Mouse (Mus musculus): Measurements from ENCODE around the gene Ctcfl. TPM values are rescaled to one million over a fixed set of nuclear protein-coding genes. Genes with fewer than 3 reads are reported as not detected.
"Not testable (repeated sequence)": the region's sequence is repeated elsewhere in the genome, so short reads cannot be mapped to it uniquely, and the experiment has no call there.

The Ctcfl gene
- polyA plus RNA-seq, 1 experiment from 2014 or later, result 0.11 TPM

- DNase-seq (ENCODE audit: low spot score), result no peak
- no peak overlapping the region for H3K27ac ChIP-seq (replicated peaks)
- no peaks in the 10 kb centered on the region for H3K9me3 ChIP-seq (replicated peaks)
- no peak overlapping the region for H3K4me3 ChIP-seq
- WGBS, result 80% methylated on average over 8 of the region's 8 CpGs
- H3K4me1 ChIP-seq, result peaks cover 5% of the 10 kb centered on the region; the same call in 1 of the 2 replicates
- H3K27me3 ChIP-seq (ENCODE audit: low read depth, poor library complexity, severe bottlenecking), result no peaks in the 10 kb centered on the region
- H3K36me3 ChIP-seq, result no peaks in the 10 kb centered on the region
These were observed 13.5 kb upstream of the Ctcfl start for GRCm38 (mm10) chr2:173132794-173133300.

DNA sequence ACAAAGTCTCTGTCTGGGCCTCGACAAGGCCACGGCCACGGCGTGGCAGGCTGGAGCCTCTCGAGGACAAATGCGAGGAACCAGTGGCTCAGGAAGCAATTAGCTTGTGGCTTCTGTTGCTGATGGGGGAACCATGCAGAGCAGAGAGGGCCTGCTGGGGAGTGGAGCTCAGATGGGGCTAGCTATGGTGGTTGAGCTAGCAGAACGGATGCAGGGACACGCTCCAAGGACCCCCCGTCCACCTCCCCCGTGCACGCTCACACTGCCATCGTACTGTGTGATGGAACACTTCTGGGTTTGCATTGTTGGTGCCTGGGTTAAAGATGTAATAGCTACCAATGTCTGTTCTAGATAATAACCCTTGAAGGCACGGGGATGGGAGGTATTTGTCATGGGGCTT, 12.9 kb upstream of the Ctcfl start:
- Histone ChIP-seq H3K9me3 (replicated peaks) (no peaks in the 10 kb centered on the region), H3K36me3 (no peaks in the 10 kb centered on the region), H3K4me3 (no peak overlapping the region), H3K4me1 (peaks cover 5% of the 10 kb centered on the region; the same call in 1 of the 2 replicates), H3K27ac (replicated peaks) (0 out of 2 replicates have a peak overlapping the region, but pooled peaks have one; percentile 28), H3K27me3 (ENCODE audit: low read depth, poor library complexity, severe bottlenecking) (no peaks in the 10 kb centered on the region)
- WGBS, result 90% methylated on average over 13 of the region's 13 CpGs
- no peak for DNase-seq (ENCODE audit: low spot score)

- Histone ChIP-seq H3K4me3 (no peak overlapping the region), H3K9me3 (replicated peaks) (no peaks in the 10 kb centered on the region), H3K4me1 (peaks cover 5% of the 10 kb centered on the region; the same call in 1 of the 2 replicates), H3K27me3 (ENCODE audit: low read depth, poor library complexity, severe bottlenecking) (no peaks in the 10 kb centered on the region), H3K36me3 (no peaks in the 10 kb centered on the region), H3K27ac (replicated peaks) (no peak overlapping the region)
- WGBS, result 86% methylated on average over 2 of the region's 2 CpGs
- DNase-seq (ENCODE audit: low spot score), result no peak
These were observed 9.8 kb upstream of the Ctcfl start for GRCm38 (mm10) chr2:173129111-173129510.

- H3K27ac ChIP-seq (replicated peaks), result no peak overlapping the region
- no peaks in the 10 kb centered on the region for H3K9me3 ChIP-seq (replicated peaks)
- no peaks in the 10 kb centered on the region for H3K36me3 ChIP-seq
- no peaks in the 10 kb centered on the region for H3K27me3 ChIP-seq (ENCODE audit: low read depth, poor library complexity, severe bottlenecking)
- H3K4me3 ChIP-seq, result no peak overlapping the region
- no peaks in the 10 kb centered on the region for H3K4me1 ChIP-seq
- WGBS, result 86% methylated on average over 4 of the region's 4 CpGs
- DNase-seq (ENCODE audit: low spot score), result no peak
These were observed 7.1 kb upstream of the Ctcfl start for GRCm38 (mm10) chr2:173126386-173126785.

GRCm38 (mm10) chr2:173124022-173124735, 4.9 kb upstream of the Ctcfl start:
- H3K36me3 ChIP-seq, result no peaks in the 10 kb centered on the region
- H3K4me3 ChIP-seq, result no peak overlapping the region
- no peaks in the 10 kb centered on the region for H3K4me1 ChIP-seq
- WGBS, result 86% methylated on average over 7 of the region's 7 CpGs
- DNase-seq (ENCODE audit: low spot score), result no peak
- no peaks in the 10 kb centered on the region for H3K9me3 ChIP-seq (replicated peaks)
- no peaks in the 10 kb centered on the region for H3K27me3 ChIP-seq (ENCODE audit: low read depth, poor library complexity, severe bottlenecking)
- H3K27ac ChIP-seq (replicated peaks), result no peak overlapping the region

GRCm38 (mm10) chr2:173120117-173120516, 792 bp upstream of the Ctcfl start:
- 76% methylated on average over 4 of the region's 4 CpGs for WGBS

GRCm38 (mm10) chr2:173113796-173114195, 5.5 kb downstream of the Ctcfl start:
- H3K36me3 ChIP-seq; H3K9me3 ChIP-seq (replicated peaks); H3K4me1 ChIP-seq; DNase-seq (ENCODE audit: low spot score); H3K4me3 ChIP-seq; H3K27ac ChIP-seq (replicated peaks); H3K27me3 ChIP-seq (ENCODE audit: low read depth, poor library complexity, severe bottlenecking): not testable (repeated sequence)
- WGBS, result 63% methylated on average over 3 of the region's 3 CpGs

More at GRCm38 (mm10) chr2:173120117-173120516, 792 bp upstream of the Ctcfl start:
- H3K4me3 ChIP-seq; H3K36me3 ChIP-seq; H3K4me1 ChIP-seq; DNase-seq (ENCODE audit: low spot score); H3K9me3 ChIP-seq (replicated peaks); H3K27ac ChIP-seq (replicated peaks); H3K27me3 ChIP-seq (ENCODE audit: low read depth, poor library complexity, severe bottlenecking): not testable (repeated sequence)

DNA sequence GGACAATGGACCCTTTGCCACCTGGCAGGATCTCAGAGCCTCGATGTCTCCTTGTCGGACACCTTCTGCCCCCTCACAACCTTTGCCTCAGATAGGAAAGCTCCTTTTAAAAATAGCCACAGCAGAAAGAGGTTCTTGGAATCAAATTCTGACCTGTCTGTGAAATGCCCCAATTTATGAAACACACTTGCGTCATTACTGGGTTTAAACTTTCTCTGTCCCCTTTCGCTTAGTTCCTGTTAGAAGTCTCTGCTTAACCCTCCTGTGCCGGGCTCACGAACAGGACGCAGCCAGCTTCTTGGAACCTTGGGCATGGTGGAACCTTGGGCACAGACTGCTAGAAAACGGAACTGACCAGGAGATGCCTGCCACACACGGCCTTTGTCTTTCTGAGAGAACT, 8.8 kb downstream of the Ctcfl start:
- Histone ChIP-seq H3K36me3 (no peaks in the 10 kb centered on the region), H3K27me3 (ENCODE audit: low read depth, poor library complexity, severe bottlenecking) (peaks cover 3% of the 10 kb centered on the region), H3K27ac (replicated peaks) (no peak overlapping the region), H3K4me3 (no peak overlapping the region), H3K4me1 (no peaks in the 10 kb centered on the region), H3K9me3 (replicated peaks) (0 out of 2 replicates have a peak, but pooled peaks cover 3% of the 10 kb centered on the region)
- no peak for DNase-seq (ENCODE audit: low spot score)
- 91% methylated on average over 9 of the region's 9 CpGs for WGBS

GRCm38 (mm10) chr2:173109510-173109909, 9.8 kb downstream of the Ctcfl start:
- Histone ChIP-seq H3K4me3 (no peak overlapping the region), H3K27ac (replicated peaks) (no peak overlapping the region), H3K36me3 (no peaks in the 10 kb centered on the region), H3K9me3 (replicated peaks) (0 out of 2 replicates have a peak, but pooled peaks cover 3% of the 10 kb centered on the region), H3K4me1 (no peaks in the 10 kb centered on the region), H3K27me3 (ENCODE audit: low read depth, poor library complexity, severe bottlenecking) (peaks cover 3% of the 10 kb centered on the region)
- 96% methylated on average over 7 of the region's 7 CpGs for WGBS
- no peak for DNase-seq (ENCODE audit: low spot score)

DNA sequence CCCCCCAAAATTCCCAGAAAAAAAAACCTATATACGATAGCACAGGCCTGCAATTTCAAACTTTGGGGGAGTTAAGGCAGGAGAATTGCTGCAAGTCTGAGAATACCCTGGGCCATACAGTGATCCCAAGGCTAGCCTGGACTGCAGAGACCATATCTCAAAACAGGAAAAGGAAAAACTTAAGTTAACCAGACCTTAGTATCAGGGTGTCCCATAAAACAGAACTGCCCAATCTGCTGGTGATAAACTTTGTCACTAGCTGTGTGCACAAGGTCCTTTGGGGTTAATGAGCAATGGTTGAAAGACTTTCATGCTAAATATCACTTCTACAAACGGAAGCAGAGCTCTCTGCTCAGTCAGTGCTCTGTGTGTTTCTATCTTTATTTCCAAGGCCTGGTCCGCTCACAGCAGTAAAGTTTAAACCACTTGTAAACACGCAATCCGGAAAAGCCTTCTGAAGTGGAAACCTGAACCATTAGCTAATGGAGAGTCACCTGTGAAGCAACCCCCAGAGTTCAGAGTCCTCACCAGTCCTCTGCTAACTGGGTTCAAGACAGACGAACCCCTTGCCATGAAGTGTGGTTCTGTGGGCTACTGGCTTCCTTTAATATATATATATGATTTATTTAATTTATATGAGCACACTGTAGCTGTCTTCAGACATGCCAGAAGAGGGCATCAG, 10.7 kb downstream of the Ctcfl start:
- H3K4me1 ChIP-seq, result no peaks in the 10 kb centered on the region
- no peak overlapping the region for H3K4me3 ChIP-seq
- DNase-seq (ENCODE audit: low spot score), result no peak
- 0 out of 2 replicates have a peak, but pooled peaks cover under 1% of the 10 kb centered on the region for H3K9me3 ChIP-seq (replicated peaks)
- H3K27ac ChIP-seq (replicated peaks), result no peak overlapping the region
- H3K27me3 ChIP-seq (ENCODE audit: low read depth, poor library complexity, severe bottlenecking), result peaks cover 3% of the 10 kb centered on the region
- WGBS, result 91% methylated on average over 6 of the region's 6 CpGs
- no peaks in the 10 kb centered on the region for H3K36me3 ChIP-seq

DNA sequence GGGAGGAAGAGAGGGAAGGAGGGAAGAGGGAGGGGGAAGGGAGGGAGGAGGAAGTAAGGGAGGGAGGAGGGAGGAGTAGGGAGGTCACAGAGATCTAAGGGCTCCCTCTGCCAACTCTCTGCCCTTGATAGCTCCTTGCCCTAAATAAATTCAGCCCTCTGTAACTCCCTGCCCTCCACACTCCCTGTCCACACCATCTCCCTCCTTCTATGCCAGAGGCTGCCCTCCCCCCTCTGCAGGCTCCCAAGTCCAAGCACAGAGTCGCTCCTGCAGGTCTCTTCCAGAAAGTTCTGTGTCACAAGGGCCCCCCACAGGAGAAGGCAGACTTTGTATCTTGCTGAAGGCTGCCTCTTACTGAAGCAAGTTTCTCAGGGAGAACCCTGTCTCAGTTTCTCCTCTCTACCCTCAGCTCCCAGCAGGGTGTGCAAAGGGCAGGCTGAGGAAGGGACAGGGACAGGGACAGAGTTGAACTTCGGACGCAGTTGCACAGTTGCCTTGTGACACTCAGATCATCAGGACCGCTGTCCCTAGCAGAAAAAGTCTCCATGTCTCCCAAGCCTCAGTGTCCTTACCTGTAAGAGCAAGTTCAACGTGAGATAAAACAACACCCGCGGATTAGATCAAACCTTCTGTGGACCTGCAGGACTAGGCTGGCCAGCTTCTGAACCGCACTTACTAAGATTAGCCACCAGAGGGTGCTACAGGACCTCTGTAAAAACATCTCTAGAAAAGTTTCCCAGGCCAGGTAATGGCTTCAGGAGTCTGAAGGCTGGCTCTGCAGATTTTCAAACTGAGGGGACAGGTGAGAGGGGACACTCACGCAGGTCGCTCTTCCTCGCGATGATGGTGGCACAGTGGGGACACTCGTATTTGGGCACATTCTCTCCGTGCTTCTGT, 12.2 kb downstream of the Ctcfl start:
- Histone ChIP-seq H3K9me3 (replicated peaks) (no peaks in the 10 kb centered on the region), H3K27me3 (ENCODE audit: low read depth, poor library complexity, severe bottlenecking) (peaks cover 3% of the 10 kb centered on the region), H3K4me3 (no peak overlapping the region), H3K4me1 (no peaks in the 10 kb centered on the region), H3K36me3 (no peaks in the 10 kb centered on the region), H3K27ac (replicated peaks) (no peak overlapping the region)
- DNase-seq (ENCODE audit: low spot score), result peak; percentile 60
- WGBS, result 16% methylated on average over 14 of the region's 14 CpGs

DNA sequence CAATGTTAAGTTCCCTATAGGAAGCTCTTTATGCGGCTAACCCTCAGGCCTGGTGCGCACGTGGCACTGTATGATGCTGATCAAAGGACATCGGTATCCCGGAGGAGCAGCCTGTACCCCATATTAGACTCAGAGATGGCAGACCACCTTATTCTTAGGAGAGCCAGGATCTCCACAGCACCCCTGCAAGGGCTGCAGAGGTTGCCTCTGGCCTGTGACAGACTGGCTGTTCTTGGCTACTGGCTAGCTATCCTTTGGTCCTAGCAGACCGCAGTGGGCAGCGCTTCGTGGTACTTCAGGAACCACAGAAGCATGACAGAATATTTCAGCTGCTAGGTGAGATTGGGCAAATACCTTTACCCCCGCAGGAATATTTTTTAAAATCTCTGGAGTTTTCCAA, 12.9 kb downstream of the Ctcfl start:
- Histone ChIP-seq H3K4me3 (no peak overlapping the region), H3K36me3 (no peaks in the 10 kb centered on the region), H3K4me1 (no peaks in the 10 kb centered on the region), H3K27me3 (ENCODE audit: low read depth, poor library complexity, severe bottlenecking) (peaks cover 8% of the 10 kb centered on the region), H3K9me3 (replicated peaks) (no peaks in the 10 kb centered on the region), H3K27ac (replicated peaks) (no peak overlapping the region)
- DNase-seq (ENCODE audit: low spot score), result no peak
- WGBS, result 89% methylated on average over 9 of the region's 9 CpGs

Data from midbrain, embryonic 10.5 days (tissue).